Mouse (Mus musculus) kidney, adult 2 months (tissue): Measurements from ENCODE around the gene Grip1.

ENCODE experiments used
- CTCF ChIP-seq: fragments of 200-500 bp; conservative IDR thresholded peaks from 2 replicates; pipeline ENCODE4 v1.5.1; 2011; ENCODE audit warnings: low read depth, mild to moderate bottlenecking, control low read depth, low read length, moderate library complexity, mixed read lengths; ENCODE audit not compliant: insufficient read depth, insufficient read length
- POLR2A ChIP-seq: fragments of 200-500 bp; IDR thresholded peaks from one replicate; pipeline ENCODE4 v1.6.1; 2011; ENCODE audit warnings: low read depth, low read length, control low read depth

DNA sequence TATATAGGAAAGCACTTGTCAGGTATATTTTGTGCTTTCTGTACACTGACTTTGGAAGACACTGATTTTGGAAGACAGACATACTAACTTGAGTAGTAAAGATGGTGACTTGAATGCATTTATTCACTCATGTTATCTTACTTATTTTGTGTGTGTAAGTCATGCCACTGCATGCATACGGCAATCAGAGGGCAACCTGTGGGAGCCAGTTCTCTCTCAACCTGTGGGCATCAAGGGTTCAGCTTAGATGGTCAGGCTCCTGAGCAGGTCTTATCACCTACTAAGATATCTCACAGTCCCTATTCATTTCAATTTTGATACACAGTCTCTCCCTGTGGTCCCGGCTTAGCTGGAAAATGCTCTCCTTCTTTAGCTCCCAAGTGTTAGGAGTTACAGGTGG is 5.4 kb downstream of the Grip1 start:
- TF ChIP-seq CTCF (no peak), POLR2A (no peak)
